Mouse (Mus musculus) c-Kit-positive CD71-positive TER-119-negative erythroid progenitor cells, embryonic 14.5 days (primary cell): ENCODE measurements around the gene Htra2.

ENCODE experiments used
- DNase-seq: peaks from one replicate; pipeline ENCODE4 v3.0.0-alpha.2; 2013; ENCODE audit warnings: low read depth

The Htra2 gene

GRCm38 (mm10) chr6:83054871-83055431 is at the start of gene Htra2:
TSS of gene Htra2 (minus strand) at chr6:83055273.
- DNase-seq = no peak

GRCm38 (mm10) chr6:83104158-83104557 is 49.1 kb upstream of the Htra2 start:
- no peak for DNase-seq

GRCm38 (mm10) chr6:83103130-83103650 is 48.1 kb upstream of the Htra2 start:
- no peak for DNase-seq

- DNase-seq = no peak
These were observed 46.8 kb upstream of the Htra2 start for GRCm38 (mm10) chr6:83101688-83102556.

GRCm38 (mm10) chr6:83101316-83101687 is 46.2 kb upstream of the Htra2 start, which contains the start of the genes Ccdc142 and Gm42688:
TSS of gene Ccdc142 (plus strand) at chr6:83101601.
TSS of gene Gm42688 (plus strand) at chr6:83101617.
- DNase-seq = peak; percentile 89

- DNase-seq = no peak
These were observed 43.3 kb upstream of the Htra2 start for GRCm38 (mm10) chr6:83098411-83098810.

GRCm38 (mm10) chr6:83095968-83096367 is 40.9 kb upstream of the Htra2 start:
- DNase-seq = no peak

- DNase-seq = no peak
These were observed 37.5 kb upstream of the Htra2 start for GRCm38 (mm10) chr6:83092416-83093127.

- DNase-seq = no peak
These were observed 32.8 kb upstream of the Htra2 start for GRCm38 (mm10) chr6:83087926-83088260.

- DNase-seq = no peak
These were observed 32.3 kb upstream of the Htra2 start for GRCm38 (mm10) chr6:83087205-83087925.

- DNase-seq = no peak
These were observed 31.3 kb upstream of the Htra2 start, which contains the start of gene Lbx2 for GRCm38 (mm10) chr6:83086121-83087035. TSS of gene Lbx2 (plus strand) at chr6:83086367.

GRCm38 (mm10) chr6:83084477-83084876 is 29.4 kb upstream of the Htra2 start:
- no peak for DNase-seq

GRCm38 (mm10) chr6:83083497-83083896 is 28.4 kb upstream of the Htra2 start:
- DNase-seq = no peak

GRCm38 (mm10) chr6:83080210-83080609 is 25.1 kb upstream of the Htra2 start:
- no peak for DNase-seq

- DNase-seq = peak; percentile 98
These were observed 23.3 kb upstream of the Htra2 start for GRCm38 (mm10) chr6:83078324-83078858.

- no peak for DNase-seq
These were observed 22.7 kb upstream of the Htra2 start, which contains the start of gene Pcgf1 for GRCm38 (mm10) chr6:83077630-83078323. TSS of gene Pcgf1 (plus strand) at chr6:83077869.

GRCm38 (mm10) chr6:83074979-83075378 is 19.9 kb upstream of the Htra2 start:
- DNase-seq = no peak

- no peak for DNase-seq
These were observed 16.1 kb upstream of the Htra2 start for GRCm38 (mm10) chr6:83071220-83071619.

GRCm38 (mm10) chr6:83070311-83071219 is 15.5 kb upstream of the Htra2 start:
- no peak for DNase-seq

GRCm38 (mm10) chr6:83070247-83070310 is 15.0 kb upstream of the Htra2 start, which contains the start of gene Tlx2:
TSS of gene Tlx2 (minus strand) at chr6:83070293.
- no peak for DNase-seq
